Mouse (Mus musculus) testis, adult 2 months (tissue): ENCODE measurements around the gene Ifnab. TPM values are rescaled to one million over a fixed set of nuclear protein-coding genes. Genes with fewer than 3 reads are reported as not detected.
A peak's percentile ranks its signal among the peaks of the same experiment; 100 is the strongest.

Experiments used
- H3K27ac ChIP-seq: fragments of 200-500 bp; 2 replicates; pipeline ENCODE4 v1.5.1; 2012; ENCODE audit warnings: low read depth, low read length; ENCODE audit not compliant: control insufficient read depth, insufficient read depth
- H3K27me3 ChIP-seq: fragments of 200-500 bp; 2 replicates; pipeline ENCODE4 v1.6.1; 2012; ENCODE audit warnings: mild to moderate bottlenecking, low read length, moderate library complexity; ENCODE audit not compliant: control insufficient read depth, insufficient read depth
- H3K36me3 ChIP-seq: fragments of 200-500 bp; 2 replicates; pipeline ENCODE4 v1.6.1; 2012; ENCODE audit warnings: mild to moderate bottlenecking, low read length; ENCODE audit not compliant: control insufficient read depth, insufficient read depth
- H3K4me1 ChIP-seq: fragments of 200-500 bp; 2 replicates; pipeline ENCODE4 v1.6.1; 2012; ENCODE audit warnings: low read length; ENCODE audit not compliant: control insufficient read depth, insufficient read depth
- H3K4me3 ChIP-seq: fragments of 200-500 bp; 2 replicates; pipeline ENCODE4 v1.5.1; 2012; ENCODE audit warnings: low read depth, mild to moderate bottlenecking, low read length, moderate library complexity, mixed read lengths; ENCODE audit not compliant: control insufficient read depth
- CTCF ChIP-seq: fragments of 200-500 bp; IDR thresholded peaks from 2 replicates; pipeline ENCODE4 v1.5.1; 2012; ENCODE audit warnings: low read depth, mild to moderate bottlenecking, inconsistent platforms, low read length, moderate library complexity; ENCODE audit not compliant: control insufficient read depth, insufficient read depth, insufficient replicate concordance
- POLR2A ChIP-seq: fragments of 200-500 bp; IDR thresholded peaks from 2 replicates; pipeline ENCODE4 v1.6.1; 2012; ENCODE audit warnings: low read depth, mild to moderate bottlenecking, inconsistent platforms, low read length, moderate library complexity; ENCODE audit not compliant: control insufficient read depth
- polyA plus RNA-seq: library from polyadenylated mRNA; depleted of rRNA; stranded (reverse); fragments of >200 nt; gene quantifications from 2 replicates; pipeline ENCODE4 v1.2.3, GENCODE M21; 2012; rRNA removed

Ifnab gene
- 0.38 and 0.62 TPM in 2 replicates for polyA plus RNA-seq

GRCm38 (mm10) chr4:88691259-88691658 lies at the start of gene Ifnab:
Ifnab (minus strand) TSS chr4:88691359.
- H3K27me3 ChIP-seq: no peaks in the 10 kb centered on the region
- H3K4me1 ChIP-seq: no peaks in the 10 kb centered on the region
- H3K36me3 ChIP-seq: no peaks in the 10 kb centered on the region
- no peak within 1 kb of the TSS for H3K4me3 ChIP-seq
- TF ChIP-seq CTCF (no peak), POLR2A (no peak)
- no peak within 1 kb of the TSS for H3K27ac ChIP-seq

DNA sequence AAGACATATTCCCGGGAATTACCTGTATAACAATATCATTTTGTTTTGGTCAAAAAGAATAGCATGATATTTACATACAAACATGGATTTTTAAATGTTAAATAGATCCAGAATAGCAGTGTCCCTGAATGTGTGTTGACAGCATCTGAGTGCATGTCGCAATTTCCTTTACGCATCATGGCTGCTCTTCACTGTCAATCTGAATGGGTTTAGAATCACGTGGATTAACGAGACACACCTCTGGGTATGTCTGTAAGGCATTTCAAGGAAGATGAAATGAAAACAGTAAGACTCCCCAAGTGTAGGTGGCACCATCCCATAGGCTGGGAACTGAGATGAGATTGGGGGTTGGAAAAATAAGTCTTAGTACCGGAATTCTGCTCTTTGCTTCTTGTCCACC lies 47.9 kb upstream of the Ifnab start:
- H3K27me3 ChIP-seq: no peaks in the 10 kb centered on the region
- no peaks in the 10 kb centered on the region for H3K4me1 ChIP-seq
- TF ChIP-seq POLR2A: no peak

DNA sequence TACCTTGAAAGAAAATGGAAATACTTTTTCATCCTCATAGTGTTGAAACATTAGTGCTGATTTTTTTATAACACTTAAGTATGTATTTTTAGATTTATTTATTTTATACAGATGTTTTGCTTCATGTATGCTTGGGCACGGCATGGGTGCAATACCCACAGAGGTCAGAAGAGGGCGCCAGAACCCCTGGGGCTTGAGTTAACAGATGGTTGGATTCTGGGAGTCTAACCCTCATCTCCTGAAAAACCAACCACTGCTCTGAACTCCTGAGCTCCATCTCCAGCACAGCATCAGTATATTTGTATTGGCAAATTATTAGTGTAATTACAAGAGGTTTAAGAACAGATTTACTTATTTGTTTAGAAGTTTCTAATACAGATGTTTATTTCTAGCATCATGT lies 47.3 kb upstream of the Ifnab start:
- Histone ChIP-seq H3K4me3 (no peak overlapping the region), H3K36me3 (no peaks in the 10 kb centered on the region), H3K27me3 (no peaks in the 10 kb centered on the region), H3K27ac (no peak overlapping the region), H3K4me1 (no peaks in the 10 kb centered on the region)
- TF ChIP-seq POLR2A (no peak), CTCF (peak; percentile 79; the same call in 1 of the 2 replicates)

More for the DNA sequence above, 47.9 kb upstream of the Ifnab start:
- no peak overlapping the region for H3K27ac ChIP-seq
- H3K4me3 ChIP-seq: no peak overlapping the region
- H3K36me3 ChIP-seq: no peaks in the 10 kb centered on the region

DNA sequence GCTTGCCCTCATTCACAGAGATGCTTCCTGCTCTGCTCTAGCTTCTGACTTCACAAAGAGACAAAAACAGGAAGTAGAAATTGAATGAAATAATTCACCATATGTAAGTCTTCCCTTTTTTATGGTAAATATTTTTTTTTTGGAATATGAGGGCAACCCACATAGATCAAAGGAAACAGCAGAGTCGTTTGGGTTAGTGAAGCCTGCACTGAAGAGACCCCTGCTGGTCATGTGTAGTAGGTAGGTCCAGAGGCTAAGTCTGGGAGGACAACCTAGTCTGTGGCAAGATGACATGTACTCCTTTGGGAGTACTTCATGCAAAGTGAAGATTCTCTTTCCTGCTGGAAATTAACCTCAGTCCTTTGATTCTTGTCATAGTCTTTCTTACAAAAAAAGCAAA lies 36.2 kb upstream of the Ifnab start:
- H3K4me1 ChIP-seq: no peaks in the 10 kb centered on the region; the same call in 1 of the 2 replicates
- TF ChIP-seq POLR2A (no peak), CTCF (no peak; the same call in 1 of the 2 replicates)

DNA sequence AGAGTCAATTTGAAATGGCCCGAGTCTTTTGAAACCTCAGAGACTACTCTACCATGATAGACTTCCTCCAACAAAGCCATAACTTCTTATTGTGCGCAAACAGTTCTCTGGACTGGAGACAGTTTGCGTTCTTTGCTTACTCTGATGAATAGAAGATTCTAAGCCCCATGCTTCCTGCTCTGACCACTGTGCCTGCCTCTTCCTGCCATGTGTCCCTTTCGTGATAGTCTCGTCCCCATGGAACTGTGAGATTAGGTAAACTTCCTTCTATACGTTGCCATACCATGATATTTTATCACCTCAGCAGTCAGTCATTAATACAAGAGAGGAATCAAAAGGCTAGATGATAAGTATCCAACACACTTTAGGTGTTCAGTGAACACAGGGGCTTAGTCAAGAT lies 35.6 kb upstream of the Ifnab start:
- no peaks in the 10 kb centered on the region for H3K36me3 ChIP-seq
- no peaks in the 10 kb centered on the region for H3K27me3 ChIP-seq
- no peaks in the 10 kb centered on the region; the same call in 1 of the 2 replicates for H3K4me1 ChIP-seq
- H3K27ac ChIP-seq: no peak overlapping the region
- no peak overlapping the region for H3K4me3 ChIP-seq
- no peak for TF ChIP-seq CTCF
- no peak for TF ChIP-seq POLR2A

More for the DNA sequence above, 36.2 kb upstream of the Ifnab start:
- H3K4me3 ChIP-seq: no peak overlapping the region
- H3K27me3 ChIP-seq: no peaks in the 10 kb centered on the region
- no peaks in the 10 kb centered on the region for H3K36me3 ChIP-seq
- no peak overlapping the region for H3K27ac ChIP-seq

GRCm38 (mm10) chr4:88723497-88724090 lies 32.4 kb upstream of the Ifnab start:
- peaks cover 1% of the 10 kb centered on the region; the same call in 1 of the 2 replicates for H3K36me3 ChIP-seq
- H3K27me3 ChIP-seq: no peaks in the 10 kb centered on the region
- TF ChIP-seq CTCF: no peak
- no peak for TF ChIP-seq POLR2A
- H3K4me3 ChIP-seq: no peak overlapping the region
- no peak overlapping the region for H3K27ac ChIP-seq
- peaks cover 8% of the 10 kb centered on the region for H3K4me1 ChIP-seq

DNA sequence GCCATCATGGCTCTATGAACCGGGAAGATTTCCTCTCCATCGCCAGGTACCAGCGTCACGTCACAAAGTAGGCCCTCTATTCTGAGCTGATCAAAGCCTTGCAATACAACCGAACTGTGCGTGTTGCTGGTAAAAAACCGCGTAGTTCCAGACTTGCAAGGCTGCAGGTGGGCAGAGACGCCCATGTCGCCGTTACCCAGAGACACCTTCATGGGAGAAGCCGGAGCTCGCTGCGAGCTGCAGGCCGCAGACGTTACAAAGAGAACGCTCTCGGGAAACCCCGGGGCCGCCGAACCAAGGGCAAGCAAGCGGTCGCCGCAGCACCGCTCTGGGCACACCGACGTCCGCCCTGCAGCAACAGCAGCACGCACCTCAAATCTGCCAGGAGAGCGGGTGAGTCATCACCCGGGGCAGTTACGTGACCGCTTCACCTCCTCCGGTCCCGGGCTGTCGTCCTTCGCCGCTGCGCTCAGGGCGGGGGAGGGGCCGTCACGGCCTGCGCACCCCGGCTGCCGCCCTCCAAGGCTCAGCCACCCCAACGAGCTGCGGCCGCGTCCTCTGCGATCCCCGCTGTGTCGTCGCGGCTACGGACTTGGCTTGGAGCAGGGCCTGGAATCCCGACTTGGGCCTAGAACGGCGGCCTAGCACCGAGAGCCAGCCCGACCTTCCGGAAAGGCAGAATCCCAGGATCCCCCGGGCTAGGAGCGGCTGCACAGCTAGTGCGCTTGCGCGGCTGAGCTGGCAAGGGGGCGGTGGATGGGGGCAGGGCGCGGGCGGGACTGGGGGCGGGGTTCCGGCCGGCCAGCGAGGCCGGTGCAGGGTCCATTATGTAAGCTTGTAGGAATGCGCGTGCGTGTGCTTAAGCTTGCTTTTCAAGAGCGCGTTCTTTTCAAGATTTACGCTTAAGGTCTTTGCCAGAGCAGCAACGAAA lies 30.9 kb upstream of the Ifnab start, which contains the start of the genes Gm26566 and Klhl9:
Gene Gm26566, plus strand, starts transcription at position 15 of the 931 bp plus-strand sequence.
Gene Klhl9, minus strand, starts transcription at position 675 of the 931 bp plus-strand sequence.
- peaks cover 8% of the 10 kb centered on the region for H3K4me1 ChIP-seq
- peak within 1 kb of the TSS; percentile 99 for H3K4me3 ChIP-seq
- peak within 1 kb of the TSS; percentile 100 for H3K27ac ChIP-seq
- TF ChIP-seq CTCF (no peak), POLR2A (peak; percentile 92)
- H3K36me3 ChIP-seq: peaks cover 1% of the 10 kb centered on the region; the same call in 1 of the 2 replicates
- H3K27me3 ChIP-seq: no peaks in the 10 kb centered on the region
